Mouse (Mus musculus): ENCODE measurements at regions not wholly inside any gene's neighbourhood (a gene's known extent, or its start where the extent isn't known, plus 50 kb on each side); places are given as distances from the start of the nearest gene placed in this dataset.
"Not testable (repeated sequence)": the region's sequence is repeated elsewhere in the genome, so short reads cannot be mapped to it uniquely, and the experiment has no call there.

DNA sequence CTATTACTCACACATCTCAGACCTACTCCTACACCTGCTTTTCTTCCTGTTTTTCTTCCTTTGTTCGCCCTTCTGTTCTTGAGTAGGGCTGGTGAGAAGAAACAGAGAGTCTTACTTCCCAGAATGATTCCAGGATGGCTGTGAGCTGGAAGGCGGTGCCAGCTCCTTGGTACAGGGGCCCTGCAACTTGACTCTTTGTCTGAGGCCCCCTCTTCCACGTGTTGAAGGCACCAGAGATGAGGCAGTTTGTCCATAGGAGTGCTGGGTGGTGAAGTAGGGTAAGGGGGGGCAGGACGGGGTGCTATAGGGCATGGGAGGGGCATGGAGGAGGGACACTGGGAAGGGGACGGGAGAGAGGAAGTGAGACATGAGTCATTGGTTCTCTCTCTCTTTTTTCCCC, 60.8 kb downstream of the Dmrta2 start:
- peak in 1 of 2 experiments; percentile 1 for DNase-seq (ENCODE audit: low spot score in 2 of 2)

DNA sequence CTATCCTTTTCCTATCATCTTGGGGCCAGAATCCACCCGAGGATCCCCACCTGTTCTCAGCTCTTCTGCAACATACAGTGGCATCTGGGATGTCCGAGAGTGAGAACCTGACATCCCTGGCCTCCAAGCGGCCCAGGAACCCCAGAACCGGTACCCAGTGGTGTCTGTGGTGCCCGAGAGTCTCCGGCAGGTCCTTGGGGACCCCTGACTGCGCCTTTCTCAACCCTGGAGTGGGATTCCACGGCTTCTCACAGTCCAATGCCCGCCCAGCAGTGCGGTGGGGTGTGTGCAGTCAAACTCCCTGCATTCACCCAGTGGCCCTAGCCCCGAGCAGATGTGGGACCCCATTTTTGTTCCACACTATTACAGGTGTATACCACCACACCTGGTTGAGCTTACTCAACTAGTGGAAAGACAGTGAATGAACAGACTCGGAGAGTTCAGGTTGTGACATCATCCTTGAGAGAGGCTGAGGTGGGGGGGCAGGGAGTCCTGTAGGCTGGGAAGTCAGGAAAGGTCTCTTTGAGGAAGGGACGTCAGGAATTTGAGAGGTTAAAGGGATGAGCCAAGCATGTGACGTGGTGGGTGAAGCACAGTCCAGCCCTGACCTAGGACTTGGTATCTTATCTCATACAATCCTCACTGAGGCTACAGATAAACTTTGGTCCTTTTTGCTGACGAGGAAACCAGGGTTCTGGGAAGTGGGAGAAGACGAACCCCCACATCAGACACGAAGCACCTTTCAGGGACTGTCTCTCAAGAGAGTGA, 67.2 kb downstream of the Dmrta2 start:
- peak in 1 of 2 experiments; percentile 1 for DNase-seq (ENCODE audit: low spot score in 2 of 2)

DNA sequence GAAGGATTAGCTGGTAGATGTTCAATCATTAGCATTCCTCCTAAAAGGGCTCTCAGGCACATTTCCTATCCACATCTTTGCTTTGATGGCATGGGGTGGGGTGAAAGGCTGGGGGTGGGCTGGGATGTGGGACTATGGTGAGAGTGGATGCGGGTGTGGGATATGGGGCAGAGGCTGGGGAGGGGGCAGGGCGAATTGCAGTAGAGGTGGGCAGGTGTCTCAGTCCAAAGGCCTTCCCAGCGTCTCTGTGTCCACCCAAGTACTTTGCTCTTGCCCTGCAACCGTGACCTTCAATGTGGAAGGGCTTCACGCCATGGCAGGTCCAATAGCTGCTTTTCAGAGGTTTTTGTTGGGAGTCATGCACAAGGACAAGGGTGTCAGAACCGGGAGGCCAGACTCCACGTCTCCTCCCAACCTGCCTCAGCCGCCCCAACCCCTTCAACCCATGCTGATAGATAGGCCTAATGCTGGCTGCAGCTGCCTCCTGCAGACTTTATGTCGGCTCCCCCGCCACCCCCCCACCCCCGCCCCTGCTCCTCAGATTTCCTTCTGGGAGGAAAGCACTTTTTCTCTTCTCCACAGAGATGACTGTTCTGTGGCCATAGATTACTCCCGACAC, 67.9 kb downstream of the Dmrta2 start:
- peak in 1 of 2 experiments; percentile 1 for DNase-seq (ENCODE audit: low spot score in 2 of 2)

DNA sequence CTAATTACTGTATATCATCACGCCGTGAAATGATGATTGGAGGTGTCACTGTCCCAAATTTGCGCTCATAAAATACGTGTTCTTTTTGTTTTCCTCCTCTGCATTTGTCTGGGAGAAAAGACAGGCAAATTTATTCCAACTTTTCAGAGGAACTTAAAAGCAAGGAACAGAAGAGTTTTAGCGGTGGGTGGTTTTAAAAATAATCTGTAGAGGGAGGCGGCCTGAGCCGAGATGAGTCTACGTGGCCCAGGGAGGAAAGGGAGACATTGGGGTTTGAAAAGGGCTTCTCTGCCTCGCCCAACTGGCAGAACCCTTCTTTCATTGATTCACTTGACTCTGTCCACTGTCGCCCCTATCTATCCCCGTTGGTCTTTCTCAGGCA, 68.4 kb downstream of the Dmrta2 start:
- peak in 1 of 2 experiments; percentile 1 for DNase-seq (ENCODE audit: low spot score in 2 of 2)

DNA sequence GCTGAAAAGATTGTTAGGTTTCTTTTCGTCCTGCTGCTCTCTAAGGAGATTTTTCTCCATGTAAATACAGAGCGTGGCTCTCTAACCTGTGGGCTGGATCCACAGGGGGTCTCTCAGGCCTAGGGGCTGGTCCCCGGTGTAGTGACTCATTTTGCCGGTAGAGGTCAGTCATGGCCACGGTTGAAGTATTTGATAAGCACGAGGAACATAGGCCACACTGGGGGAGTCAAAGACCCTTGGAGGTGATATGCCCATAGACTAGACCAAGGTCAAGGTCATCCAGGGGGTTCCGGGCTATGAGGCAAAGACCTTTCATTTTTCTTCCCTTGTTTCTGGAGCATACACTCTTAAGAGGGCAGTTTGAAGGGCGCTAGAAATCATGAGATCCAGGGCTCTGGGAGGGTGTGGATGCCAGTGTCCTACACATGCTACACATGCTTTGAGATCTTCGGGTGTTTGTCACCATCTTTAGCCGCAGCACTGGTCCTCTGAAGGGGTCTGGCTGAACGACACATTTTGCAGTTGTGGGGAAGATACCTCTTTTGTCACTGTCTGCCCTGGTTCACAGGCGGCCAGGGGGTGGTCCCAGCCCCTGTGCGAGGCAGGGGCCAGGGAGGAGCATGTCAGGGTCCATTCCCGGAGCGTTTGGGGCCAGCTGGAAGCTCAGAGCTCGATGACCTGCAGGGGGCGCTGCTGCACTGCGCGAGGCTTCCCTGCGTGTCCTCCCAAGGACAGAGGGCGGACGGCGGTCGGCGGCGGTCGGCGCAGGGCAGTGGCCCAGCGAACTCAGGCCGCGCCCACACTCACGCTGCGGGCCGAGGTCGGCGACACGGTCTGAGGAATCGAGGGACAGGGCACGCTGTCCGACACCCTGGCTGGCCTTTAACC, 72.8 kb downstream of the Dmrta2 start:
- peak; percentile 25 to 76 for DNase-seq (ENCODE audit: low spot score in 2 of 2)

DNA sequence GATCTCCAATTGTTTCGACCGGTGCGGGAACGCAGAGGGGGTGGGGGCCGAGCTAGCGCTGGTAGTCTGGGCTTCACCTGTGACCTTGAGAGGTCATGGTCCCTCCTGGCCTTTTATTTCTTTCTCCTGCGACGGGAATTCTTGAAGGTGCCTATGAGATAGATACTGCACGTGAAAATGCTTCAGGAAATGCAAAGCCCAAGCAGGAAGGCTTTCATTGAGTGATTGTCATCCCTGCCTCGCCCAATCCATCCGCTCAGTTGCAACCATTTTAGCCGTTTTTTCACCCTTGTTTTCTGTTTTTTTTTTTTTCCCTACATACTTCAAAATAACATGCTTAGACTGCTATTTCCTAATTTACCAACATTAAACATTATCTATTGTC, 73.4 kb downstream of the Dmrta2 start:
- no peak for DNase-seq (ENCODE audit: low spot score in 2 of 2)

DNA sequence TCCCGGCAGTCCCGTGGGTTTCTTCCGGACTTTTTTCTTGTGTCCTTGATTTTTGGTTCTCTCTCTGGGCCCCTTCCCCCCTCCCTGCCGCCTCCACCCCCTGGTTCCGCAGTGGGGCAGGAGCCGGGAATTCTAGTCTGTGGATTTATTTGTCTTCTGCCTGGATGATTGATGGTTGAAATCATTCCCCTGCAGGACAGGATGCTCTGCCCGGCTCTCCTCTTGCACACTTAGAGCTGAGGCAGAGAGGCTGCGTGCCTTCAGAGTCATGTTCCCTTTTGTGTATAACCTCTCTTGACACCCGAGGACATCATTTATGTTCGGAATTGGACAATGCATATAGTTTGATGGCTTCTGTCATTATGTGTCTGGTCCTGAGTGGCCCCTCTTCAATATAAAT, 74.0 kb downstream of the Dmrta2 start:
- no peak for DNase-seq (ENCODE audit: low spot score in 2 of 2)

DNA sequence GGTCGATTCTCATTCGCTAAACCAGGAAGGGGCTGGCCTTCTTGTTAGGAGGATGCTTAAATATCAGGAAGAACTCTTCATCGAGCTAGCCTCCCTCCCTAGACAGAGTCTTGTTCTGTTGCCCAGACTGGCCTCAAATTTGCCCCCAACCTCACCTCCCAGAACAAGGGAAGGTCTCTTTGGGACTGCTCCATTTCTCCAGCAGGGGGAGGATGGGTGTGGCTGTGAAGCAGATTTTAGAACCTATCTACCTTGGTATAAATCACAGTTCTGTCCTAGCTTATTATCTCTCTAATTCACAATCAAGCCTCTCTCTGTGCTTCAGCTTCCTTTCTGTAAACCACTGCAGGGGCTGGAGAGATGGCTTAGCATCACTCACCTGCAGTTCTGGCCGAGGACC, 75.1 kb downstream of the Dmrta2 start:
- no peak for DNase-seq (ENCODE audit: low spot score in 2 of 2)

DNA sequence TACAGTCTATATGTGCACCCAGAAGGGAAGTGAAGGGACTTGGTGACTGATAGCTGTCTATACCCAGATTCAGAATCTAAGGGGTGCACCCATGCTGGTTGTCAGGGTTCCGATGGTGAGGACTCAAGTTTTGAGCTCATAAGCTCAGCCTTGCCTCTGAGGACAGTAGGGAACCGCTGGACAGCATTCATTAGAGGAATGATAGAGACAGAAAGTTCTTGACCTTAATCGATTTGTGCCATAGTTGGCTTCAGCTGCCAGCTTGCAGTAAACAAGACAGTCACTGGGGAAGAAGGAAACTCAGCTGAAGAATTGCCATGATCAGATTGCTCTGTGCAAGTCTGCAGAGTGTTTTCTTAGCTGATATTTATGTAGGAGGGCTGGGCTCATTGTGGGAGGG, 96.0 kb downstream of the Dmrta2 start:
- DNase-seq (ENCODE audit: low spot score in 2 of 2), result no peak

DNA sequence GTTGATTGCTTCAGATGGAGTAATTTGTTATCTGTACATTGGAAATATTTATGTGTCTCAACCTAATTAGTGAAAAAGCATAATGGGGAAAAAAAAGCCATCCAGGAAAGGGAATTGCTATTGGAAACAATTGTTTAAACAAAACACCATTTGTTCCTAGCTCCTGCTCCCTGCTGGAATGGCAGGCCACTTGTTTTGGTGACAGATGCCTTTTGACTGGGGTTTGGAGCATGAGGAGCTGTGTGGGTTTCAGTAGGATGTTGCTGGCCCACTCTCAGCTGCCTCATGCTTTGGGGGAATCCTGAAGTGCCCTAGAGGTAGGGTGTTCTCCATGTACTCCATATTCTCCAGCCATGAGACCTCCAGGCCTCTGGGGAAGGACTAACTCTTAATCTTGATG, 105.5 kb downstream of the Dmrta2 start:
- no peak for DNase-seq (ENCODE audit: low spot score in 2 of 2)

DNA sequence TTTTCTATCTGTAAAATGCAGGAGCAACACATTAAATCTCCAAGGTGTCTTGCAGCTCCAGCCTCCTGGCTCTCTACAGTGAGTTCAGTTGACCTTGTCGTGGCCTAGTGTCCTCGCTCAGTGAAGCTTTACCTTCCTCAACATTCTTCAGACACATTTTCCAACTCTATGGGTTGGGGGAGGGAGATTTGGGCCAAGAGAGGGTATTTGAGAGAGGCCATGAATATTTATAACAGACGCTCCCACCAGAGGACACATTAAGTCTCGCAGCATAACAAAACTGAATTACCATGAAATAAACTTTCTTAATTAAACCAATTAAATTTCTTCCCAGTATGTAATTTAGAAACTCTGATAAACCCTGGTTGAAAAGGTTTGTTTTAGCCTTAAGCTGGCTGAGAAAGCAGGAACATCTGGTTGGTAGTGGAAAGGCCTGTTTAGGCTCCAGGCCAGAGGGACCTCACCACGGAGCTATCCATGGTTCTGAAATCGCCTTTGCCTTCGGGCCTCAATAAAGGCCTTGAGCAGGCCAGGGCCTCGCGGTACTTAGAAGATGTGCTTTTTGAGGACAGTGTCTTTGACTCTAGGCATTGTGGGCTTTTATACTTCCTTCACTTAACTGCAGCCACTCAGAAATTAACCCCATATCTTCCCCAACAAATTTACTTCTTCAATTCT, 109.9 kb downstream of the Dmrta2 start:
- peak in 1 of 2 experiments; percentile 32 for DNase-seq (ENCODE audit: low spot score in 2 of 2)

DNA sequence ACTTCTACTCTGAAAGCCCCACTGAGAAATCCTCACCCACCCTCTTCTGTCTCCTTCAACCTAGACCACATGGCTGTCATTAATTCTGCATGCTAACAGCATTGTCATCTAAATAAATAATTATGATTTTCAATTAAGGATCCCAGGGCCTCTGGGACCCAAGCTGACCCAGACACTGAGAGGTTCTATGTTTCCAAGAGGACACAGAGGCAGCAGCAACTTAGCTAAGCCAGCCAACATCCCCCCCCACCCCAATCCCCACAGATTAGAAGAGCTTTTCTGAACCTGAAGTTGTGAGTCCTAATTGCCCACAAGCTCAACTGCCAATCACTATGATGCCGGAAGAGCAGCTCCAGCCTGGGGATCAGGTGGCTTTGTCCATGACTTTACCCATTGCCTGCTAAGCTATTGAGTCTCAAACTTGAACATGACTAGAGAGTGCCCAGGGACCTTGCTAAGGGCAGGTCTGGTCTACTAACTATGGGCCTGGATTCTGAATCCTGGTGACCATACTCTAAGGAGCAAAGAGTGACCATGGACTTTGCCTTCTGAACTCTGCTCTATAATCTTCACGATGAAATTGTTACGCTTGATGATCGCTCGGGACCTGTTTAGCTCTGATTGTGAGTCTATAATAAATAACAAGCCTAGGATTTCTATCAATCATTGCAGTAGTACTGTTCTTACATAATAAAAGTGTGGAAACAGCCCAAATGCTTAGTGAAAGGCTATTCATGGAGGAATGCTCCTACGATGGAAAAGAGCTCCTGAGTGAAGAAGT, 115.4 kb downstream of the Dmrta2 start:
- DNase-seq (ENCODE audit: low spot score in 2 of 2), result no peak

DNA sequence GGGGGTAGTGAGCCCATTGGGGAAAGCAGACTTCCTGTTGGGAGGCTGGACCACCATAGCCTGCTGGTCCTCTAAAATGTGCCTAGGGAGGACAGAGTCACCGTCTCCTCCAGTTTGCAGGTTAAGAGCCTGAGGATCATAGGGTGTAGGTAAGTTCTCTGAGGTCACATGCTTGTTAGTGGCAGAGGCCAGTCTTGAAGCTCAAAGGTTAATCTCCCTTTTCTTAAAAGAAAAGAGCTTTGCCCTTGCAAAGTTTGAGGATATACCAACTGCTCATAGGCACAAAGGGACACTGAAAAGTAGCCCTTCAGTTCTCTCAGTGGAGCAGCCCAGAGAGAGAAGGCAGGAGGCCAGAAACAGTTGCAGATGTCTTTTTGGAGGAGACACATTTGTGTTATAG, 116.7 kb downstream of the Dmrta2 start:
- DNase-seq (ENCODE audit: low spot score in 2 of 2), result no peak

DNA sequence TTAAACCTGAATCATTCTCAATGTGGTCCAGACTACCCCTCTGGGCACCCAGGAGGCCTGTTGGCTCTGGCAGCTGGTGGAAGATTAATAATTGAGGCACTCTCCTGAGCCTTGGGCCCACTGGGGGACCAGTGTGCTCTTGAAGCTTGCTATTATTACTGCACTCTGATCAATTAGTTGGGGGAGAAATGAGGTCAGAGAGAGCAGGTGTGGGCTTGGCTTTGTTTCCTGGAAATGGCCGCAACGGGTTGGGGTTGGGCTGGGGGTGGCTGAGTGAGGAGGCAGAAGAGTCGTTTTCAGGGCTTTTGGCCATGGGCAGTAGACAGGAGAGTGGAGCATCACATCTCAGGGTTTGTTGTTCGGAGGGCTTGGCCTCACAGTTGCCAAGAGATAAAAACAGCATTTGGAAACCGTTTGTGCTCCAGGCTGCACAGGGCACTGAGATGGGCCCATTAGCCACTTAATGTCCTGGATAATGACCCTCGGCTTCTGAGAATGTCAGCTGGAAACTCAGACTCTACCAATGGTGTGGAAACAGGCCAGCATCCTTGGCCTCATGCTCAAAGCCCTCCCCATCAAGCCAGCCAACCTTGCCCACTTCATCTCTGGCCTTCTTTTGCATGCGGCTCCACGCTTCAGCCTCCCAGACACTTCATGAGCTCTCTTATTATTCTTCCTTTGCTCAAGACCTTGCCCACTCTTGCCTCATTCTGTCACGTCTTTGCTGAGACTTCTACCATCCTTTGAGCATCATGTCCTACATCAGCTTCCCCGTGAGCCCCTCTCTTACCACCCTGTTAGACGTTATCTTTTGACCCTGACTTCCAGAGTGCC, 118.1 kb downstream of the Dmrta2 start:
- no peak for DNase-seq (ENCODE audit: low spot score in 2 of 2)

DNA sequence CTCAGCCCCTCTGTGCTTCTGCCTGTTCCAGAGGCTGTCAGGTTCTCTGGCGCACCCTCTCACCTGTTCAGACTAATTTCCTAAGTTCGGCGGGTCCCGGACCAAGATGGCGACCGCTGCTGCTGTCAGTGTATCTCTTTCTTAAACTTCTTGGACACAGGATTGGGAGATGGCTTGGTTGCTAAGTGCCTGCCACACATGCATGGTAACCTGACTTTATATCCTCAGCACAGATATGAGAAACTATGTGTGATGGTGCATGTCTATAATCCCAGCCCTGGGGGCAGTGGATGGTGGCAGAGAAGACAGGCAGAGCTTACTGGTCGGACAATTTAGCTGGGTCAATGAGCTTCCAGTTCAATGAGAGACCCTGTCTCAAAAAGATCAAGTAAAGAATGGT, 126.3 kb downstream of the Dmrta2 start:
- DNase-seq (ENCODE audit: low spot score in 2 of 2), result not testable (repeated sequence)

DNA sequence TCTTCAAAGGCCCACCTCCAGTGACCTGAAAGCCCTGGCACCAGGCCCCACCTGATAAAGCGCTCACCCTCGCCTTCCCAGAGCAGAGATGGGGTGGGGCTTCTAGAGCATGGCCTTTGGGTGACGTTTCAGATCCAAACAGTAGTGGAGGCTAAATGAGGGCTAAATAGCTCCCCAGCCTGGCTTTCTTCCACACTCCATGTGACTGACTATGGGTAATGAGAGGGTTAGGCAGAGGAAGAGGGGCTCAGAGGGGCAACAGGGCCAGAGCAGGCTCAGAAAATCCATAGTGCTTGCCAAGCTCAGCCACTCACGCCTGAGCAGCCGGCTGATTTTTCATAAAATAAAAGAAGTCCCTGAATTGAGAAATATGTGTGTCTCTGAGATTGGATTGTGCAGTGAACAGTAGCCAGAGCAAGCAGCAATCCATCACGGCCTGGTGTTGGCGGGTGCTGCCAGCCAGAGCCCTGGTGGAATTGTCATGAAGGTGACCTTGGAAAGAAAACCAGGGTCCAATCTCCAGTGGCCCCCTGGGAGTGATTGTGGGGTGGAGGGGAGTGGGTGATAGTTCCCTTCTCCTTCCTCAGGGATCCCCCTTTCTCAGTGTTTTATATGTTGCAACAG, 128.9 kb downstream of the Dmrta2 start:
- no peak for DNase-seq (ENCODE audit: low spot score in 2 of 2)

DNA sequence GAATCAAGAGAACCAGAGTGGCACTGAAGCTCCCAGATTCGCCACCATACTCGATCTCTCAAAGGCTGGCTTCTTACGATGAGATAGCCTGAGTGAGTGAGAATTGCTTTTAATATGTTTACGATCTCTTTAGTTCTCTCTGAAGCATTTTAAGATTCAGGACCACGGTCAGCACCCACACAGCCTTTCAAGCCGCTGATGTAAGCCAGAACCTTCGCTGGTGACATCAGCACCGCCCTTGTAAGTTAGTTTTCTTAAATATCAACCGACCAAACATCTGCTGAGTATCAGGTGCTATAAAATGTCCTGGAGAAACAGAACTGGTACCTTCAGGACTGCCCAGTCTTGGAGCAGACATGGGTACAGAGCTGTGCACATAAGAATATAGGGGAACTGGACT, 141.6 kb downstream of the Dmrta2 start:
- peak in 1 of 2 experiments; percentile 8 for DNase-seq (ENCODE audit: low spot score in 2 of 2)

DNA sequence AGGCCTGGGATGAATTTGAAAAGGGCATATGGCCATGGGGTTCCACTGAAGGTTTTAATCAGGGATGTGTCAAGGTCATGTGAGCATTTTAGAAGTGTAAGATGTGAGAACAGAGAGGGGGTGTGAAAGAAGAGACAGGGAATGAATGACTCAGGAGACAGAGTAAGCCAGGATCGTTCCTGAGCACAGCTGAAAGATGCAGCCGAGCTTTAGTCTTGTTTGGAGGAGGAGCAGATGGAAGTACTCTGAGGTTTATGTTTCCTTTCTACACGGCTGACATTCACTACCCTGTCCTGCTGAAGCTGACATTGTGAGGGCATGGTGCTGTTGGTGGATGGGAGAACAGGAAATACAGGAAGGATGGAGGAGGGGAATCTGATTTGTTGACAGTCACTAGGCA, 142.0 kb downstream of the Dmrta2 start:
- no peak for DNase-seq (ENCODE audit: low spot score in 2 of 2)

DNA sequence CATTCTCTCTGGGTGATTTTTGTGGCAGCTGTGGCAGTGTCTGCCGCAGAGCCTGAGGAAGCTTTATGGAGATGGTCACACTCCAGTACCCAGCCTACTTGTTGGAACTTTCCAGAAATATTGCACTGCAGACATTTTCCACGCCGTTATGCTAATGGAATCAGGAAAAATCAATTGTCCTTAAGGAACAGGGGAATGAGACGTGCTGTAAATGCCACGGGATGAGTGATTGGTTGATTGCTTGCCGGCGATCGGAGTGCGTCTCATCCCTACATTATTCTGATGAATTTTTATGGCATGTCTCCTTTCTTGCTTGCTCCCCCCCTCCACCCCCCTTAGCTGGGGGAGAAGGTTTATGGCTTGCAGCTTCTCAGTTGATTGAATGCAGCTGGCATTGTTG, 142.9 kb downstream of the Dmrta2 start:
- DNase-seq (ENCODE audit: low spot score in 2 of 2), result no peak

DNA sequence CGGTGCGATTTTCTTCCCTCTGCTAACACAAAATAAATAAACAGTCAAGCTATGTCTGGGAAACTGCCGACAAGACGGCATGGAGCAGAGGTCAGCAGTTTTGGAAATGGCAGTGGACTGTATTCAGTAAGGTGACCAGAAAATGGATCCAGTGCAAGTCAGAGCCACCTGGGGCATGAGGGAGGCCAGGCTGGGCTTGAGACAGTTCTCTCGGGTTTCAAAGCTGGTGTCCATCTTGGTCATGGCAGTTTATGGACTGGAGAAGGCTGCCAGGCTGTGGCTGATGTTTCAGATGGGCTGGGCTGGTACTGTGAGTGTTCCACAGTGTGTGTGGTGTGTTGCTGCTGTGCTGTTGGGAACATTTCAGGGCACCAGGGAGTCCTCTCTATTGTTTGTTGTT, 143.6 kb downstream of the Dmrta2 start:
- no peak for DNase-seq (ENCODE audit: low spot score in 2 of 2)

Data from thymus, postnatal 10 days (tissue).